Comparison of ENCODE assay signal across 9 mouse cellular contexts in genomic region chr14:21981462-21981861, GRCm38 (mm10). TPM values are rescaled to one million over a fixed set of nuclear protein-coding genes. Genes with fewer than 3 reads are reported as not detected.
DNase-seq lines count a peak whose midpoint lies in the region; ATAC-seq and TF ChIP-seq lines count a peak whose summit lies in the region.
"Had no signal": no experiment of that assay in that cellular context is flagged by ENCODE, and none has a peak within 500 bp of the region (broad histone marks: within the 10 kb centered on the region; RNA-seq: fewer than 3 reads in every experiment).

No protein-coding gene starts in this region.

- H3K4me2 ChIP-seq in heart, embryonic 16.5 days (ENCODE audit: low read depth, low read length) = peak overlapping the region; percentile 73
- peak overlapping the region; percentile 82 for H3K4me2 ChIP-seq in neural tube, embryonic 14.5 days (ENCODE audit: low read depth, low read length)
- H3K4me2 ChIP-seq: liver, embryonic 15.5 days had no signal

- H3K9ac ChIP-seq in heart, embryonic 16.5 days (ENCODE audit: low read length) = no peak overlapping the region
- H3K9ac ChIP-seq in neural tube, embryonic 14.5 days (replicated peaks; ENCODE audit: low read depth, low read length) = no peak overlapping the region
- H3K9ac ChIP-seq: liver, embryonic 15.5 days had no signal

- WGBS in spleen, adult 2 months = 7% methylated on average over 19 of the region's 22 CpGs
- 0% methylated on average over 22 of the region's 22 CpGs for WGBS in forebrain, embryonic 10.5 days
- under 1% methylated on average over 22 of the region's 22 CpGs for WGBS in heart, embryonic 16.5 days
- WGBS in neural tube, embryonic 14.5 days = 0% methylated on average over 22 of the region's 22 CpGs

- peak; percentile 51; the same call in 1 of the 2 replicates for ATAC-seq in heart, embryonic 16.5 days (replicated peaks; ENCODE audit: extremely low read depth, insufficient read depth, low FRiP score)
- ATAC-seq in neural tube, embryonic 14.5 days (ENCODE audit: low read depth) = peak; percentile 77

- peak in 1 of 2 experiments; percentile 39 for DNase-seq in spleen, adult 2 months (ENCODE audit: low read depth in 1 of 2, low spot score in 2 of 2)
- DNase-seq in spleen, adult 12 weeks (ENCODE audit: low spot score) = no peak
- DNase-seq in forebrain, embryonic 10.5 days (ENCODE audit: extremely low spot score, low spot score) = peak; percentile 84
- peak; percentile 91 for DNase-seq in kidney, postnatal 14 days
- DNase-seq in lung, adult 18-20 months = peak; percentile 83 to 88
- peak; percentile 82 for DNase-seq in thymus, postnatal 4 days

- 0 out of 2 replicates have a peak, but pooled peaks cover 2% of the 10 kb centered on the region for H3K36me3 ChIP-seq in spleen, adult 2 months (ENCODE audit: control insufficient read depth, insufficient read depth, low read length)
- H3K36me3 ChIP-seq in forebrain, embryonic 10.5 days (replicated peaks) = peaks cover 18% of the 10 kb centered on the region
- no peaks in the 10 kb centered on the region for H3K36me3 ChIP-seq in heart, embryonic 16.5 days (ENCODE audit: control insufficient read depth, insufficient read depth)
- no peaks in the 10 kb centered on the region for H3K36me3 ChIP-seq in neural tube, embryonic 14.5 days (ENCODE audit: control insufficient read depth, insufficient read depth, low read length)
- H3K36me3 ChIP-seq: liver, embryonic 15.5 days had no signal

- no peak overlapping the region for H3K4me3 ChIP-seq in spleen, adult 2 months (ENCODE audit: extremely low read depth, insufficient read depth, insufficient read length)
- H3K4me3 ChIP-seq in forebrain, embryonic 10.5 days = peak overlapping the region; percentile 88
- peak overlapping the region; percentile 36 for H3K4me3 ChIP-seq in heart, embryonic 16.5 days (ENCODE audit: low read length)
- no peak overlapping the region; the same call in 1 of the 2 replicates for H3K4me3 ChIP-seq in neural tube, embryonic 14.5 days (ENCODE audit: low read depth, low read length)
- H3K4me3 ChIP-seq: liver, embryonic 15.5 days had no signal

- H3K9me3 ChIP-seq in forebrain, embryonic 10.5 days = 0 out of 2 replicates have a peak, but pooled peaks cover 4% of the 10 kb centered on the region
- H3K9me3 ChIP-seq in heart, embryonic 16.5 days (replicated peaks; ENCODE audit: control insufficient read depth, low read length) = no peaks in the 10 kb centered on the region
- H3K9me3 ChIP-seq in neural tube, embryonic 14.5 days (ENCODE audit: control insufficient read depth, low read length) = no peaks in the 10 kb centered on the region
- H3K9me3 ChIP-seq: liver, embryonic 15.5 days had no signal

- H3K27ac ChIP-seq in spleen, adult 2 months (ENCODE audit: insufficient read depth, low read length) = no peak overlapping the region
- peak overlapping the region; percentile 96 for H3K27ac ChIP-seq in forebrain, embryonic 10.5 days
- no peak overlapping the region for H3K27ac ChIP-seq in heart, embryonic 16.5 days (ENCODE audit: low read length)
- H3K27ac ChIP-seq in neural tube, embryonic 14.5 days (ENCODE audit: low read depth, low read length) = no peak overlapping the region; the same call in 1 of the 2 replicates
- H3K27ac ChIP-seq: liver, embryonic 15.5 days had no signal

- peaks cover 7% of the 10 kb centered on the region; the same call in 1 of the 2 replicates for H3K4me1 ChIP-seq in spleen, adult 2 months (ENCODE audit: control insufficient read depth, insufficient read depth, insufficient read length)
- H3K4me1 ChIP-seq in forebrain, embryonic 10.5 days = peaks cover 56% of the 10 kb centered on the region
- peaks cover 18% of the 10 kb centered on the region for H3K4me1 ChIP-seq in heart, embryonic 16.5 days (ENCODE audit: control insufficient read depth, insufficient read depth, low read length)
- peaks cover 14% of the 10 kb centered on the region for H3K4me1 ChIP-seq in neural tube, embryonic 14.5 days (ENCODE audit: control insufficient read depth, insufficient read depth, low read length)

- H3K27me3 ChIP-seq in spleen, adult 2 months (ENCODE audit: control insufficient read depth, insufficient read depth, low read length) = peaks cover 32% of the 10 kb centered on the region
- H3K27me3 ChIP-seq in forebrain, embryonic 10.5 days (ENCODE audit: poor library complexity, severe bottlenecking) = peaks cover 83% of the 10 kb centered on the region
- peaks cover 20% of the 10 kb centered on the region for H3K27me3 ChIP-seq in heart, embryonic 16.5 days (ENCODE audit: control insufficient read depth, insufficient read depth, low read length)
- H3K27me3 ChIP-seq in neural tube, embryonic 14.5 days (ENCODE audit: control insufficient read depth, insufficient read depth, low read length) = no peaks in the 10 kb centered on the region

- TF ChIP-seq CTCF in spleen, adult 2 months (IDR thresholded peaks at IDR 0.05; ENCODE audit: extremely low read depth, insufficient read depth, insufficient read length, insufficient replicate concordance) = peak; percentile 45; the same call in 1 of the 2 replicates

- no peak for TF ChIP-seq POLR2A in spleen, adult 2 months (IDR thresholded peaks at IDR 0.05; ENCODE audit: low read depth, low read length)

RNA-seq across cellular contexts. Expression of gene Zfp503, which starts 7.9 kb away (rescaled TPM):
- 8.8 and 13.9 TPM in 2 replicates for polyA plus RNA-seq in spleen, adult 2 months (2012; rRNA removed)
- polyA plus RNA-seq in forebrain, embryonic 10.5 days (2016; fragmentation: Nextera tagmentation; extraction: Ambion mirVana) = 7.6 and 8.6 TPM in 2 replicates
- polyA plus RNA-seq in heart, embryonic 16.5 days (2015; fragmentation: Nextera tagmentation; extraction: Ambion mirVana) = 1.9 and 2.9 TPM in 2 replicates
- 7.0 TPM in 2 replicates for polyA plus RNA-seq in neural tube, embryonic 14.5 days (2014; fragmentation: Nextera tagmentation; extraction: Ambion mirVana)

RNA-seq across cellular contexts. Expression of gene Lrmda, which starts 38.0 kb away (rescaled TPM):
- polyA plus RNA-seq in spleen, adult 2 months (2012; rRNA removed) = 0.37 and 0.68 TPM in 2 replicates
- polyA plus RNA-seq in forebrain, embryonic 10.5 days (2016; fragmentation: Nextera tagmentation; extraction: Ambion mirVana) = 0.20 and 0.41 TPM in 2 replicates
- polyA plus RNA-seq in heart, embryonic 16.5 days (2015; fragmentation: Nextera tagmentation; extraction: Ambion mirVana) = 0.34 and 0.55 TPM in 2 replicates
- polyA plus RNA-seq in neural tube, embryonic 14.5 days (2014; fragmentation: Nextera tagmentation; extraction: Ambion mirVana) = 0.28 and 0.35 TPM in 2 replicates

Comparison
In these comparisons a context has a peak if more than half of its experiments do, and no peak if none do; other contexts are left out.
1. H3K4me3 ChIP-seq: peak in forebrain, embryonic 10.5 days (single experiment) and heart, embryonic 16.5 days (single experiment); none in spleen, adult 2 months (single experiment) and neural tube, embryonic 14.5 days (single experiment).